Mouse (Mus musculus) layer of hippocampus, postnatal 36 days (tissue): Measurements from ENCODE around the gene Tgfa. TPM values are rescaled to one million over a fixed set of nuclear protein-coding genes. Genes with fewer than 3 reads are reported as not detected.

Source experiments
- DNase-seq, 2 experiments: peaks; one replicate each; pipeline ENCODE4 v3.0.0; 2022
- total RNA-seq, 2 experiments: library from RNA; stranded (reverse); gene quantifications; 2 replicates each; pipeline ENCODE4 v1.2.3; 2021

Gene Tgfa
- total RNA-seq: 10 to 100 TPM; 31.2 to 33.6 TPM

GRCm38 (mm10) chr6:86194941-86195932 lies at the start of gene Tgfa:
Gene Tgfa, plus strand, starts transcription at chr6:86195223.
- peak; percentile 61 to 68 for DNase-seq

- no peak for DNase-seq
Measured at GRCm38 (mm10) chr6:86148518-86148917, 46.5 kb upstream of the Tgfa start.

DNA sequence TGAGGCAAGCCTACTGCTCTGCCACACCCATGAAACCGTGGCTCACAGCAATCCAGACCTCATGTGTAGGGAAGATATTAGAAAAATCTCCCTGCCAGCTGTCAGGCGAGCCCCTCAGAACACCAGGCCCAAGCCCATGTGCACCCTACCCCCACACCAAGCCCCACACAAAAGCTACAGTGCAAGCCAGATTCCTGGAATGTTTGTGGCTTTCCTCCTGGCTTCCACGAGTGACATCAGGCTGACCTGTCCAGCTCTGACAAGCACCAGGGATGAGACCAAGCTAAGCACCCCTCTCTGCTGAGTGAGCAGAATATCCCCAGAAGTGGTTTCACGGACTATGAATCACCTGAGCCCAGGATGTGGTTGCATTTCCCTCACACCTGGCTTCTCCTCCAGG lies 46.0 kb upstream of the Tgfa start:
- DNase-seq: no peak

GRCm38 (mm10) chr6:86152676-86153075 lies 42.3 kb upstream of the Tgfa start:
- no peak for DNase-seq

DNA sequence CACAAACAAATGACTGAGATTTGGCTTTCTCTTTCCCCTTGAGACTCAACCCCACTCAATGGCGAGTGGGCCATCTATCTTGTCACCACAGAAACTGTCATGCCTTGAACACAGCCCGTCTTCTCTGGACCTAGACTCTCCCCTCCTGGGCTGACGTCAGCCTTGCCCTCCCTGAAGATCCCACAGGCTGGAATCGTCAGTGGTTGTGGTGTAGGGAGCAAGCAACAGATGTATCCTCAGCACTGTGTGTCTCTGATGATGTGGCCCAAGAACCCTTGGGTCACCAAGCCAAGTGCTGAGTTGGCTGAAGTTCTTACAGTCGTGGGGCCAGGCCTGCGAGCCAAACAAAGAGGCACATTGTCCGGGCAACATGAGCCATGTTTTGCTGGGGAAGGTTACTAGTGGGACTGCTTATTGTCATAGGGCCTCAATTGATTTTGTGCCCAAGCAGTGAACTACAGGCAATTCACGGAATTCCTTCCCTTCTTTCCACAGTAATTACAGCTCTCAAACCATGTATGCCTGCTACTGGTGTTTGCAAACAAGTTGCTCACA lies 41.5 kb upstream of the Tgfa start:
- DNase-seq: no peak

GRCm38 (mm10) chr6:86154006-86154405 lies 41.0 kb upstream of the Tgfa start:
- no peak for DNase-seq

GRCm38 (mm10) chr6:86154481-86154880 lies 40.5 kb upstream of the Tgfa start:
- DNase-seq: no peak

DNA sequence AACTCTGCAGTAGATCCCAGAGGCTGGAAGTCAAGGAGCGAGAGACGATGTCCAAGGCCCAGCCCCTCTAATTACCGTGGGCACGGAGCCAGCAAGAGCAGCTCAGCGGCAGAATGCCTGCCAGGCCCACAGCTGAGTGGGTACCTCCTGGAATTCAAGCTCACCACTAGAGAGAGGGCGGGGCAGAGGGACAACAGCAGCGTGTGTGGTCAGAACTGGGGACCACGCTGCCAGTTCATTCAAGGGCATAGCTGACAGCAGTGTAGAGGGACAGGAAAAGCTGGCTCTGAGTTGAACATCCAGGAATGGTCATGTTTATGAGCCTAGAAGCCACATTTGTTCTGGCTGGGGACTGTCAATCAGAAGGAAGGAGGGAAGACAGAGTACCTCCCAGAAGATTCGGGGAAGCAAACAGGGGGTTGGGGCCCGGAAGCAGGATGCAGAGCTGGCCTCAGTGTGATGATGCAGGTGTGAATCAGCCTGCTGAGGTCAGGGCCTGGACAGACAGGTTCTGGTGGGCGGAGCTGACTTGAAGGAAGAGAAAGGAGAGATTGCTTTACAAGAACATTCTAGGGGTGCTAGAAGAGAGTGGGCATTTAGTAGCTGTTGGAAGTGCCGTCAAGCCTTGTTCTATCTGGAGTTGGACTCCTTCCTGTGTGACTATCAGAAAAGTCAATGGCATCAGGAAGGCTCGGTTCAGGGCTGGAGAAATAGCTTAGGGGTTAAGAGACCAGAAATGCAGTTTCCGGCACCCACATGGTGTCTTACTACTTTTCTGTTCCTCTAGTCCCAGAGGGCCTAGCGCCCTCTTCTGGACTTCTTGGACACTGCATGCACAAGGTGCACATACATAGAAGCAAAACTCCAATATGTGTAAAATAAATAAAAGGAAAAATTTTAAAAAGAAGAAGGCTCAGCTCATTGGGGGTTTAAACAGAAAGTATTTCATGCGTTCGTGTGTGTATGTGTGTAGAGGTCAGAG lies 37.5 kb upstream of the Tgfa start:
- peak in 1 of 2 experiments; percentile 7 for DNase-seq

- no peak for DNase-seq
Measured at GRCm38 (mm10) chr6:86160878-86161277, 34.1 kb upstream of the Tgfa start.

GRCm38 (mm10) chr6:86161586-86161985 lies 33.4 kb upstream of the Tgfa start:
- DNase-seq: no peak

DNA sequence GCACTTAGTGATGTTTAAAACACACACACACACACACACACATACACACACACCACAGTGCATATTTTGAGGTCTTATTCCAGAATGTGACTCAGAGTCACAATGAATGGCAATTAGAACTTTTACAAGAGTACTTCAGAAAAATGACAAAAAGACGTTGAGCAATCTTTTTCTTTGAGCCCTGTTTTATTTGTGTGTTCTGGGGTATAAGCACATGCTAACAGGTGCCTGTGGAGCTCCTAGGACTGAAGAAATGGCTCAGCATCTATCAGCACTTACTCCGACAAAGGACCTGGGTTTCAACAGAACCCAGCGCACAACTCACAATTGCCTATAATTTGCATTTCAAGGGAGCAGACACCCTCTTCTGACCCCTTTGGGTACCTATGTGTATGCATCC lies 31.0 kb upstream of the Tgfa start:
- no peak for DNase-seq

DNA sequence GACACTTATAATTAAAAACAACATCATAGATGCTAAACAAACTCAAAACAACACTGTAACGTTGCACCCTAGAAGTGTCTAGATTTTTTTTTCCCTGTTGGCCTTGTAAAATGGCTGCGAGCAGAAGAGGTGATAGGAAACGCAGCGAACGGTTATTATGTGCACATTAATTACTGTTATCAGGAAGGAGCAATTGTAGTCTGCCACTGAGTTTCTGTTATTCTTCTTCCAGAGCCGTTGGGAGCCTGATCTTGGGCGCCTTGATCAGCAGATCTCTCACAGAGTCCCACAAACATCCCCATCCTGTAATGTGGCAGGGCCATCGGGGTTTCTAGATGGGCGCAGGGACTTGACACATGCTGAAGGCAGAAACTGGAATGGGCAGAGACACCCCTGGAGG lies 28.6 kb upstream of the Tgfa start:
- DNase-seq: no peak

GRCm38 (mm10) chr6:86167851-86168250 lies 27.2 kb upstream of the Tgfa start:
- no peak for DNase-seq

GRCm38 (mm10) chr6:86169166-86169565 lies 25.9 kb upstream of the Tgfa start:
- no peak for DNase-seq

GRCm38 (mm10) chr6:86176236-86176635 lies 18.8 kb upstream of the Tgfa start:
- DNase-seq: no peak

DNA sequence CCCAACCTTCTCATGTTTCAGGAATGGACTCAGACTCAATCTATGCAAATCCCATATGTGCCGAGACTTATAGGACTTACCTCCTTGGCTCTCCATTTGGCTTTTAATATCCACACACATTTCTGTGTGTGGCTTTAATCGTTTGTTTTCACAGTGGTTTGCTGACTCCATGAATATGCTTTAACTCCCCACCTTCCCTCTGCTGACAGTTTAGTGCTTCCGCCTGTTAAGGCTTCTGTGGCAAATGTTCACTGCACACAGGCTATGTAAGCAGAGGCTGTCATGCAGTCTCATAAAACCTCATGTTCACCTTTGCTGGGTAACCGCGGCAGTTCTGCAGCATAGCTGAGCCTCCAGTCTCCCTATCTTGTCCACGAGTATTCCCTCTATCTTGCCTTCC lies 18.3 kb upstream of the Tgfa start:
- DNase-seq: no peak

- no peak for DNase-seq
Measured at GRCm38 (mm10) chr6:86177331-86177982, 17.6 kb upstream of the Tgfa start.

DNA sequence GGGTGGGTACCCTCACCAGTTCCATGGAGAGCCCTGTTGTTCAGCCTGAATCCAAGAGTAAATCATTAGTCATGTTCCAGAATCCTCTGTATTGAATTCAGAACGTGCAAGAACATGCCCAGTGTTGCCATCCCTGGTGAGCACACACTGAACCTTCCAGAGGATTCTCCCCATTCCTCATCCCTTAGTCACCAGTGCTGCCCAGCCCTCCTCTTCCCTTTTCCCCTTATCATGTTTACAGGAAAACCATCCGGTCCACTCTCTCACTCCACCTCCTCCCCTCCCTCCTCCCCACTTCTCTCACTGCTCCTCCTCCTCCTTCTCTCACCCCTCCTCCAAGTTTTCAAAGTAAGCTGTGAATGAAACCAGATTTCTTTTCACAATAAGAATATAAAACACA lies 14.4 kb upstream of the Tgfa start:
- no peak for DNase-seq

DNA sequence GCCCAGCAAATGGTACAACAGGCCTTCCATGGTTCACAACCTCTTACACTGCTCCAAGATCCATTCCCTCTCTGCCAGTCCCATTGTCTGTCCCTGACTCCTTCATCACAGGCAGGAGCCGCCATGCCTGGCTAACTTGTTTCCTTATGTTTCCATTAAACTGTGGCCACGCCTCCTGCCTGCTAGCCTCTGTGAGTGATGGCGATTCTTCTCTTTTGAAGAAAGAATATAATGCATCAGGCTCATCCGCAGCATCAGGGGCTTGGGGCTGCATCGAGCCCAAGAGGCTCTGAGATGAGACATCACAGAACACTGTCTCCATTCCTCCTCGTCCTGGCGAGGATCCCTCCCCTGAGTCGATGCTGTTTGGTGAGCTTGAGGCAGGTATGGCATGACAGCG lies 13.0 kb upstream of the Tgfa start:
- no peak for DNase-seq

DNA sequence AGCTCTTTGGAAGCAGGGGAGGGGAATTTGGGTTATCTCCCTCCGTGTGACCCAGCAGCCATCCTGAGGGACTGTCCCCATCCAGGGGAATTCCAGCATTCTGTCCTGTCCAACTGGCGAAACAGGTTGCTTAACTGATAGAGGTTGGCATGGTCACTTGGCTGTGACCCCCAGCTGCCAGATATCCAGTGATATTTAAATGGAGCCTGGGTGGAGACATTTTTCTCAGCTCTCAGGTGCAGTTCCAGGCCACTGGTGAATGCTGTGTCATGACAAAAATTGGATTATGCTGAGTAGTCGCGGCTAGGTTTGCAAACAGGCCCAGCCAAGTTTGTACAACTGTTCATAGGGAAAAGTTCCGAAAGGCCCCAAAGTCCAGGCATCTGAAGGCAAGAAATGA lies 12.4 kb upstream of the Tgfa start:
- DNase-seq: no peak

- no peak for DNase-seq
Measured at GRCm38 (mm10) chr6:86186106-86186955, 8.7 kb upstream of the Tgfa start.
